Mouse (Mus musculus) limb, embryonic 11.5 days (tissue): ENCODE data around the gene Gm45062. TPM values are rescaled to one million over a fixed set of nuclear protein-coding genes. Genes with fewer than 3 reads are reported as not detected.
A peak's percentile ranks its signal among the peaks of the same experiment; 100 is the strongest.

ENCODE experiments used
- ATAC-seq: fragments of 200-750 bp; cut with Nextera tagmentation; 2 replicates; pipeline ENCODE4 v1.8.0; 2017; ENCODE audit warnings: low read depth; ENCODE audit not compliant: insufficient number of reproducible peaks, low FRiP score, low TSS enrichment
- DNase-seq: peaks from one replicate; pipeline ENCODE4 v3.0.0-alpha.2; 2015; ENCODE audit warnings: low spot score
- H3K27ac ChIP-seq: fragments of 300-500 bp; sonication (generic); replicated peaks from 2 replicates; pipeline ENCODE4 v1.5.1; 2014; ENCODE audit warnings: low read depth, mild to moderate bottlenecking, low read length
- H3K27me3 ChIP-seq: fragments of 300-500 bp; sonication (generic); 2 replicates; pipeline ENCODE4 v1.6.1; 2014; ENCODE audit warnings: mild to moderate bottlenecking, low read length, mixed read lengths; ENCODE audit not compliant: control insufficient read depth, insufficient read depth
- H3K36me3 ChIP-seq: fragments of 300-500 bp; sonication (generic); 2 replicates; pipeline ENCODE4 v1.6.1; 2014; ENCODE audit warnings: mild to moderate bottlenecking, low read length, moderate library complexity, mixed read lengths; ENCODE audit not compliant: control insufficient read depth, insufficient read depth
- H3K4me1 ChIP-seq: fragments of 300-500 bp; sonication (generic); 2 replicates; pipeline ENCODE4 v1.6.1; 2014; ENCODE audit warnings: low read length, mixed read lengths; ENCODE audit not compliant: control insufficient read depth, insufficient read depth
- H3K4me2 ChIP-seq: fragments of 300-500 bp; sonication (generic); 2 replicates; pipeline ENCODE4 v1.6.1; 2014; ENCODE audit warnings: low read depth, mild to moderate bottlenecking, moderate library complexity; ENCODE audit not compliant: severe bottlenecking
- H3K4me3 ChIP-seq: fragments of 300-500 bp; sonication (generic); 2 replicates; pipeline ENCODE4 v1.5.1; 2014; ENCODE audit warnings: low read depth, low read length
- H3K9ac ChIP-seq: fragments of 300-500 bp; sonication (generic); 2 replicates; pipeline ENCODE4 v1.6.1; 2014; ENCODE audit warnings: mild to moderate bottlenecking, low read length
- H3K9me3 ChIP-seq: fragments of 300-500 bp; sonication (generic); 2 replicates; pipeline ENCODE4 v1.6.1; 2016; ENCODE audit warnings: low read length; ENCODE audit not compliant: control insufficient read depth
- WGBS: fragments of 180-500 bp; shearing (Covaris S2); extraction: QIAGEN DNeasy Blood & Tissue Kit; methylation state at CpG from one replicate; pipeline ENCODE4 v1.1.7; 2014; 5-methylcytosine and 5-hydroxymethylcytosine counted together
- polyA plus RNA-seq: library from polyadenylated mRNA; unstranded; fragments of >200 nt; fragmentation: Nextera tagmentation; extraction: Ambion mirVana; gene quantifications from 2 replicates; pipeline ENCODE4 v1.2.1, GENCODE M21; 2014

Gm45062 gene
- polyA plus RNA-seq, 1 experiment from 2014 or later = 16.1 TPM

- 4% methylated on average over 7 of the region's 7 CpGs for WGBS
- H3K4me2 ChIP-seq = peak overlapping the region; percentile 68
- no peaks in the 10 kb centered on the region for H3K27me3 ChIP-seq
- ATAC-seq = no peak
- H3K4me3 ChIP-seq = peak overlapping the region; percentile 83
- DNase-seq = no peak
- H3K27ac ChIP-seq = peak overlapping the region; percentile 97
- peaks cover 7% of the 10 kb centered on the region; the same call in 1 of the 2 replicates for H3K4me1 ChIP-seq
- no peaks in the 10 kb centered on the region for H3K9me3 ChIP-seq
- H3K9ac ChIP-seq = peak overlapping the region; percentile 98
- no peaks in the 10 kb centered on the region for H3K36me3 ChIP-seq
Observed at GRCm38 (mm10) chr6:8510864-8511428, 251.7 kb downstream of the Gm45062 start.

GRCm38 (mm10) chr6:8511447-8511846 lies 252.2 kb downstream of the Gm45062 start:
- Histone ChIP-seq H3K27me3 (no peaks in the 10 kb centered on the region), H3K9me3 (no peaks in the 10 kb centered on the region), H3K4me3 (peak overlapping the region; percentile 83), H3K4me2 (peak overlapping the region; percentile 68), H3K9ac (peak overlapping the region; percentile 98; the same call in 1 of the 2 replicates), H3K27ac (no peak overlapping the region; the same call in 1 of the 2 replicates), H3K36me3 (no peaks in the 10 kb centered on the region), H3K4me1 (peaks cover 7% of the 10 kb centered on the region; the same call in 1 of the 2 replicates)
- WGBS = 13% methylated on average over 3 of the region's 3 CpGs
- ATAC-seq = no peak
- DNase-seq = peak; percentile 39

- peak overlapping the region; percentile 68 for H3K4me2 ChIP-seq
- peaks cover 7% of the 10 kb centered on the region; the same call in 1 of the 2 replicates for H3K4me1 ChIP-seq
- DNase-seq (peak; percentile 36), ATAC-seq (no peak)
- no peak overlapping the region for H3K27ac ChIP-seq
- no peaks in the 10 kb centered on the region for H3K9me3 ChIP-seq
- no peaks in the 10 kb centered on the region for H3K36me3 ChIP-seq
- 41% methylated on average over 8 of the region's 8 CpGs for WGBS
- H3K9ac ChIP-seq = no peak overlapping the region
- no peaks in the 10 kb centered on the region for H3K27me3 ChIP-seq
- H3K4me3 ChIP-seq = peak overlapping the region; percentile 20; the same call in 1 of the 2 replicates
Observed at GRCm38 (mm10) chr6:8512416-8512815, 253.2 kb downstream of the Gm45062 start.

- no peaks in the 10 kb centered on the region for H3K27me3 ChIP-seq
- H3K9ac ChIP-seq = no peak overlapping the region
- H3K27ac ChIP-seq = no peak overlapping the region
- no peaks in the 10 kb centered on the region for H3K9me3 ChIP-seq
- no peak overlapping the region for H3K4me2 ChIP-seq
- no peak overlapping the region for H3K4me3 ChIP-seq
- no peaks in the 10 kb centered on the region for H3K4me1 ChIP-seq
- no peaks in the 10 kb centered on the region; the same call in 1 of the 2 replicates for H3K36me3 ChIP-seq
- no peak for DNase-seq
- WGBS = 95% methylated on average over 3 of the region's 3 CpGs
- no peak for ATAC-seq
Observed at GRCm38 (mm10) chr6:8519687-8520086, 260.4 kb downstream of the Gm45062 start.

- Histone ChIP-seq H3K4me2 (no peak overlapping the region), H3K27ac (no peak overlapping the region), H3K36me3 (no peaks in the 10 kb centered on the region; the same call in 1 of the 2 replicates), H3K9me3 (no peaks in the 10 kb centered on the region), H3K27me3 (no peaks in the 10 kb centered on the region), H3K4me3 (no peak overlapping the region), H3K9ac (no peak overlapping the region), H3K4me1 (no peaks in the 10 kb centered on the region)
- 91% methylated on average over 4 of the region's 4 CpGs for WGBS
- ATAC-seq (no peak), DNase-seq (no peak)
Observed at GRCm38 (mm10) chr6:8521231-8521630, 262.0 kb downstream of the Gm45062 start.

DNA sequence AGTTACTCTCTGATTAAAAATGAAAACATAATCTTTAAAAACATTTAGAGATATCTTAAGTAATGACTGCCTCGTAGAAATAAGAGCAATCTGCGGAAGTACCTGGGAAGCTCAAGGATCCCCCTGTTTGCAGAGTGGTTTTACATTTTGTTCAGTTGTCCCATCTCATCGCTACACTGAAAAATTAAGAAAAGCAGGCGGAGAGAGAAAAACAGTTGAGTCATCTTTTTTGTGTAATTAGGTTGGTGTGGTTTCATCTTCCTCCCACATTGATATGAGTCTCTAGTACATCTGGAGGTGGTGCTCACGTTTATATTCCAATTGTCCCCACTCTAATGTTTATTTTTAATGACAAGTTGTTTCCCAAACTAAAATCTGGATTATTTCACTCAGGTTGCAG lies 265.5 kb downstream of the Gm45062 start:
- H3K36me3 ChIP-seq = no peaks in the 10 kb centered on the region; the same call in 1 of the 2 replicates
- H3K9ac ChIP-seq = no peak overlapping the region
- H3K4me2 ChIP-seq = no peak overlapping the region
- H3K4me3 ChIP-seq = no peak overlapping the region
- no peak for ATAC-seq
- no peaks in the 10 kb centered on the region for H3K27me3 ChIP-seq
- no peaks in the 10 kb centered on the region for H3K4me1 ChIP-seq
- no peak for DNase-seq
- WGBS = 91% methylated on average over 5 of the region's 5 CpGs
- no peak overlapping the region for H3K27ac ChIP-seq
- no peaks in the 10 kb centered on the region for H3K9me3 ChIP-seq

DNA sequence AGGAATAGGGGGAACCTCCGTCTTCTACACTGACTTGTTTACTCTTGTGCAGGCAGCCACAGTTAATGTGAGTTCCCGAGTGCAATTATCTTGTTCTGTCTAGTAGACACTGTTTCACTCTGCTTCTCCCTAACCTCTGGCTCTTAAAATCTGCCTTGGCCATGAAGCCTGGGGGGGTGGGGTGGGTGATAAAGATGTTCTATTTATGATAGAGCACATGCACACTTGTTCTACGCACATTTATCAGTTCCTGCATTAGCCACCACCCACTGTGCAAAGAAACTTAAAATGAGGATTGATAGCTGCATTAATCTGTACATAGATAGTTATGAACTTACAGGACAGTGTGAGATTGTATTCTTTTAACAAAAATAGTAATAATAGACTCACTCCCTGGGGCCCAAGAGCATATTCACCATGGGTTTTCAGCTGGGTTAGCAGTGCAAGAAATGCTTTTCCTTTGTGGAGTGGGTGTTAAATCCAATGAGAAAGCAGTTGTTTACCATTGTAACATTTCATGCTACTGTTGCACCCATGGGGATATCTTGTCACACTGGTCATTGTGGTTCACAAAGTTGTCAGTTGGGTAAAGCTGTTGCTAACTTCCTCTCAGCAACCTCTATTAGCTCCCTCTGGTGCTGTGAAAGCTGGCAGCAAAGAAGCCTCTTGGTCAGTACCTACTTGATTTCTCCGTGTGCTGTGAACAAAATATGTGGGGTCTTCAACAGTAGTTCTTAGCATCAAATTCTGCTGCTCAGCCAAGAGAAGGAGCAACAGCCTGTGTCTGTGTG lies 272.0 kb downstream of the Gm45062 start:
- no peaks in the 10 kb centered on the region for H3K4me1 ChIP-seq
- no peaks in the 10 kb centered on the region for H3K27me3 ChIP-seq
- no peak for ATAC-seq
- WGBS = 86% methylated on average over 4 of the region's 4 CpGs
- no peaks in the 10 kb centered on the region for H3K36me3 ChIP-seq
- no peak overlapping the region for H3K27ac ChIP-seq
- no peak overlapping the region for H3K9ac ChIP-seq
- H3K9me3 ChIP-seq = no peaks in the 10 kb centered on the region
- H3K4me2 ChIP-seq = no peak overlapping the region
- DNase-seq = no peak
- no peak overlapping the region for H3K4me3 ChIP-seq

DNA sequence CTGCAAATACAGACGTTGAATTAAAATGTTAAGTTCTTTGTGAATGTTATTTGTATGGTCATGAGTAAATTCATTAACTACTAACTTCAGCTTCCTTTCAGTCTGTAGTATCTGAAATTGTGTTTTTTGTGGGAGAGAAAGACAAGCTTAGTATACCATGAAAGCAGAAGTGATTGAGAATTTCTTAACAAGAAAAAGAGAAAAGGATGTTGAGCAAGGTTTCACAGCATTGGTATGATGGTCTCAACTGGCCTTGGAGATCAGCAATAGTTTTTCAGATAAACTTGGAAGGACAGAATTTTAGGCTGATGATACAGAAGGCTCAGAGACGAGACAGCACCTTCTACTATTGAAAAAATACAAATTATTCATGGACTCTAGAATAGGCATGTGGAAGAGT lies 277.7 kb downstream of the Gm45062 start:
- no peaks in the 10 kb centered on the region for H3K9me3 ChIP-seq
- H3K27ac ChIP-seq = no peak overlapping the region
- no peak overlapping the region for H3K4me3 ChIP-seq
- DNase-seq (no peak), ATAC-seq (no peak)
- no peak overlapping the region for H3K4me2 ChIP-seq
- no peaks in the 10 kb centered on the region for H3K4me1 ChIP-seq
- no peak overlapping the region for H3K9ac ChIP-seq
- no peaks in the 10 kb centered on the region for H3K36me3 ChIP-seq
- H3K27me3 ChIP-seq = no peaks in the 10 kb centered on the region
- WGBS = 90% methylated on average over 2 of the region's 2 CpGs
